ENCODE assay signal across 15 mouse cellular contexts in genomic region chr10:117454711-117455591, GRCm38 (mm10).
A peak's percentile ranks its signal among the peaks of the same experiment; 100 is the strongest.
DNase-seq lines count a peak whose midpoint lies in the region; ATAC-seq and TF ChIP-seq lines count a peak whose summit lies in the region.
"Had no signal": no experiment of that assay in that cellular context is flagged by ENCODE, and none has a peak within 500 bp of the region (broad histone marks: within the 10 kb centered on the region; RNA-seq: fewer than 3 reads in every experiment).

No protein-coding gene starts in this region.

- H3K9ac ChIP-seq in kidney, embryonic 14.5 days (ENCODE audit: low read depth, low read length) = no peak overlapping the region
- H3K9ac ChIP-seq: limb, embryonic 13.5 days; neural tube, embryonic 13.5 days had no signal

- no peak for TF ChIP-seq POLR2A in small intestine, adult 2 months (IDR thresholded peaks at IDR 0.05; ENCODE audit: low read depth, low read length)

- no peaks in the 10 kb centered on the region for H3K9me3 ChIP-seq in kidney, embryonic 14.5 days (ENCODE audit: control insufficient read depth, low read length)
- H3K9me3 ChIP-seq: limb, embryonic 13.5 days; neural tube, embryonic 13.5 days had no signal

- TF ChIP-seq CTCF in C2C12 (IDR thresholded peaks at IDR 0.05; ENCODE audit: control insufficient read depth, insufficient read depth, insufficient read length) = no peak
- TF ChIP-seq CTCF in small intestine, adult 2 months (IDR thresholded peaks at IDR 0.05; ENCODE audit: extremely low read depth, insufficient read length, insufficient replicate concordance, low read depth, low read length) = no peak

- 0 out of 2 replicates have a peak, but pooled peaks have one; percentile 13 for ATAC-seq in kidney, embryonic 14.5 days (ENCODE audit: low FRiP score, low TSS enrichment)
- ATAC-seq: hindbrain, embryonic 16.5 days; midbrain, embryonic 16.5 days had no signal

- 68% methylated on average over 12 of the region's 12 CpGs for WGBS in kidney, embryonic 14.5 days
- 33% methylated on average over 12 of the region's 12 CpGs for WGBS in small intestine, adult 2 months

- H3K79me3 ChIP-seq in C2C12 (ENCODE audit: low read depth) = no peaks in the 10 kb centered on the region

- no peak overlapping the region for H3K27ac ChIP-seq in kidney, embryonic 14.5 days (ENCODE audit: low read depth, low read length)
- H3K27ac ChIP-seq in small intestine, adult 2 months (ENCODE audit: insufficient read depth, low read depth, low read length) = peak overlapping the region; percentile 19; the same call in 1 of the 2 replicates
- H3K27ac ChIP-seq: gastrocnemius, adult 2 months; layer of hippocampus, adult 2 months; left cerebral cortex, adult 2 months; limb, embryonic 13.5 days; neural tube, embryonic 13.5 days had no signal

- no peak overlapping the region for H3K4me3 ChIP-seq in kidney, embryonic 14.5 days (ENCODE audit: low read length)
- no peak overlapping the region for H3K4me3 ChIP-seq in C2C12 (ENCODE audit: insufficient read depth, poor library complexity, severe bottlenecking)
- H3K4me3 ChIP-seq in small intestine, adult 2 months (ENCODE audit: low read depth, low read length) = no peak overlapping the region
- H3K4me3 ChIP-seq: gastrocnemius, adult 2 months; layer of hippocampus, adult 2 months; left cerebral cortex, adult 2 months; limb, embryonic 13.5 days; neural tube, embryonic 13.5 days had no signal

- no peaks in the 10 kb centered on the region for H3K36me3 ChIP-seq in kidney, embryonic 14.5 days (ENCODE audit: control insufficient read depth, insufficient read depth, low read length)
- no peaks in the 10 kb centered on the region for H3K36me3 ChIP-seq in C2C12 (ENCODE audit: control insufficient read depth, insufficient read depth)
- no peaks in the 10 kb centered on the region for H3K36me3 ChIP-seq in small intestine, adult 2 months (ENCODE audit: control insufficient read depth, insufficient read depth, low read length)
- H3K36me3 ChIP-seq: limb, embryonic 13.5 days; neural tube, embryonic 13.5 days had no signal

- H3K4me1 ChIP-seq in kidney, embryonic 14.5 days (ENCODE audit: control insufficient read depth, insufficient read depth, low read length) = no peaks in the 10 kb centered on the region
- peaks cover 37% of the 10 kb centered on the region; the same call in 1 of the 2 replicates for H3K4me1 ChIP-seq in small intestine, adult 2 months (ENCODE audit: control insufficient read depth, insufficient read depth, insufficient read length, low read length)

- H3ac ChIP-seq in C2C12 (ENCODE audit: control insufficient read depth, insufficient read length, low read depth) = no peak overlapping the region

- no peak overlapping the region for H3K4me2 ChIP-seq in kidney, embryonic 14.5 days (replicated peaks; ENCODE audit: low read depth, low read length)
- H3K4me2 ChIP-seq: limb, embryonic 13.5 days; neural tube, embryonic 13.5 days had no signal

- DNase-seq in kidney, adult 8-10 months = no peak
- peak; percentile 95 for DNase-seq in adipocyte (ENCODE audit: low spot score)
- DNase-seq in embryo, embryonic 9.5 days (ENCODE audit: extremely low spot score) = no peak
- DNase-seq in adrenal gland, postnatal 4 days (ENCODE audit: low spot score in 2 of 2) = no peak
- DNase-seq: cerebellum, adult 9-11 months had no signal

- no peaks in the 10 kb centered on the region for H3K79me2 ChIP-seq in C2C12 (ENCODE audit: control insufficient read depth, insufficient read depth)

- no peaks in the 10 kb centered on the region for H3K27me3 ChIP-seq in kidney, embryonic 14.5 days (ENCODE audit: control insufficient read depth, insufficient read depth, low read length)
- H3K27me3 ChIP-seq in C2C12 (ENCODE audit: control insufficient read depth, insufficient read depth, insufficient read length) = no peaks in the 10 kb centered on the region
- H3K27me3 ChIP-seq in small intestine, adult 2 months (ENCODE audit: control insufficient read depth, insufficient read depth, low read length) = no peaks in the 10 kb centered on the region
- H3K27me3 ChIP-seq: neural tube, embryonic 13.5 days had no signal

TF ChIP-seq in C2C12, 6 proteins besides CTCF, POLR2A, EP300 and RAD21:
- TF ChIP-seq MYOG (IDR thresholded peaks at IDR 0.05; ENCODE audit: control insufficient read depth, extremely low read depth, insufficient read length) (no peak), CEBPB (IDR thresholded peaks at IDR 0.05; ENCODE audit: low read depth) (no peak), MAX (IDR thresholded peaks at IDR 0.05) (no peak), USF1 (IDR thresholded peaks at IDR 0.05; ENCODE audit: low read depth) (peak; percentile 72), MYOD1 (IDR thresholded peaks at IDR 0.05; ENCODE audit: control insufficient read depth, insufficient read length, low read depth) (no peak)
